Mouse (Mus musculus) megakaryocyte, adult 5-6 weeks (primary cell): ENCODE data around the gene Ston2. TPM values are rescaled to one million over a fixed set of nuclear protein-coding genes. Genes with fewer than 3 reads are reported as not detected.

Source experiments
- ATAC-seq: 2 replicates; pipeline ENCODE4 v1.8.0; 2016; ENCODE audit warnings: mild to moderate bottlenecking, inconsistent platforms; ENCODE audit not compliant: poor library complexity, severe bottlenecking
- total RNA-seq, 2 experiments: library from RNA; stranded (forward) in 1 of 2; stranded (reverse) in 1 of 2; fragments of 153-499, 151-499 nt in 1 of 2; fragments of 221-1000, 200-1000 nt in 1 of 2; gene quantifications; 2 replicates each; pipeline versions ENCODE4 v1.2.3 to v1.2.4; 2015 to 2017

Gene Ston2
- total RNA-seq, 2 experiments from 2014 or later: 3.9 to 4.6 TPM

- no peak for ATAC-seq
These were observed 79.0 kb downstream of the Ston2 start for GRCm38 (mm10) chr12:91709232-91709631.

- ATAC-seq: no peak
These were observed 80.4 kb downstream of the Ston2 start for GRCm38 (mm10) chr12:91707807-91708206.

- no peak for ATAC-seq
These were observed 84.7 kb downstream of the Ston2 start for GRCm38 (mm10) chr12:91703533-91703932.

GRCm38 (mm10) chr12:91702829-91703228 is 85.4 kb downstream of the Ston2 start:
- ATAC-seq: no peak

GRCm38 (mm10) chr12:91699451-91700141 is 88.6 kb downstream of the Ston2 start:
- ATAC-seq: no peak

- no peak for ATAC-seq
These were observed 92.0 kb downstream of the Ston2 start for GRCm38 (mm10) chr12:91696231-91696630.

GRCm38 (mm10) chr12:91695761-91696160 is 92.4 kb downstream of the Ston2 start:
- ATAC-seq: no peak

- no peak for ATAC-seq
These were observed 93.4 kb downstream of the Ston2 start for GRCm38 (mm10) chr12:91694748-91695147.

- no peak for ATAC-seq
These were observed 94.6 kb downstream of the Ston2 start for GRCm38 (mm10) chr12:91693566-91693965.

- ATAC-seq: no peak
These were observed 95.2 kb downstream of the Ston2 start for GRCm38 (mm10) chr12:91692991-91693390.

GRCm38 (mm10) chr12:91685674-91686290 is 102.4 kb downstream of the Ston2 start:
- no peak for ATAC-seq

- ATAC-seq: no peak
These were observed 103.3 kb downstream of the Ston2 start for GRCm38 (mm10) chr12:91684840-91685415.

GRCm38 (mm10) chr12:91684101-91684839 is 103.9 kb downstream of the Ston2 start:
- ATAC-seq: peak; percentile 53

- no peak for ATAC-seq
These were observed 104.6 kb downstream of the Ston2 start for GRCm38 (mm10) chr12:91683549-91684100.

- ATAC-seq: no peak
These were observed 105.1 kb downstream of the Ston2 start for GRCm38 (mm10) chr12:91683096-91683495.

- ATAC-seq: no peak
These were observed 108.7 kb downstream of the Ston2 start for GRCm38 (mm10) chr12:91679320-91680064.

- ATAC-seq: no peak
These were observed 112.2 kb downstream of the Ston2 start for GRCm38 (mm10) chr12:91675937-91676336.

- no peak for ATAC-seq
These were observed 115.0 kb downstream of the Ston2 start for GRCm38 (mm10) chr12:91673141-91673540.

- ATAC-seq: no peak
These were observed 115.7 kb downstream of the Ston2 start for GRCm38 (mm10) chr12:91672528-91672927.

GRCm38 (mm10) chr12:91668529-91669245 is 119.5 kb downstream of the Ston2 start:
- peak; percentile 85 for ATAC-seq
